Mouse (Mus musculus) thymus, postnatal 4 days (tissue): ENCODE data around the gene Cox6b2.

ENCODE experiments used
- DNase-seq: peaks from one replicate; pipeline ENCODE4 v3.0.0; 2021

The Cox6b2 gene

GRCm38 (mm10) chr7:4752821-4753570, at the start of gene Cox6b2:
Gene Cox6b2, minus strand, starts transcription at chr7:4753094.
- peak; percentile 93 for DNase-seq

- DNase-seq = no peak
Observed at GRCm38 (mm10) chr7:4802247-4802646, 49.4 kb upstream of the Cox6b2 start.

GRCm38 (mm10) chr7:4795767-4796433, 43.0 kb upstream of the Cox6b2 start:
- no peak for DNase-seq

GRCm38 (mm10) chr7:4794631-4795168, 41.8 kb upstream of the Cox6b2 start:
- DNase-seq = no peak

- no peak for DNase-seq
Observed at GRCm38 (mm10) chr7:4793674-4794073, 40.8 kb upstream of the Cox6b2 start.

GRCm38 (mm10) chr7:4793248-4793647, 40.4 kb upstream of the Cox6b2 start:
- DNase-seq = peak; percentile 46

- peak; percentile 92 for DNase-seq
Observed at GRCm38 (mm10) chr7:4792278-4793212, 39.7 kb upstream of the Cox6b2 start, which contains the start of gene Rpl28. Gene Rpl28, plus strand, starts transcription at chr7:4792874.

GRCm38 (mm10) chr7:4789436-4789935, 36.6 kb upstream of the Cox6b2 start, which contains the start of gene Tmem238:
Gene Tmem238, minus strand, starts transcription at chr7:4789656.
- peak; percentile 59 for DNase-seq

- DNase-seq = peak; percentile 69
Observed at GRCm38 (mm10) chr7:4788499-4789435, 35.9 kb upstream of the Cox6b2 start.

- no peak for DNase-seq
Observed at GRCm38 (mm10) chr7:4783667-4784268, 30.9 kb upstream of the Cox6b2 start.

- no peak for DNase-seq
Observed at GRCm38 (mm10) chr7:4782759-4783158, 29.9 kb upstream of the Cox6b2 start, which contains the start of the genes Il11 and Tmem190. Gene Il11, minus strand, starts transcription at chr7:4782859. Gene Tmem190, plus strand, starts transcription at chr7:4782937.

- DNase-seq = no peak
Observed at GRCm38 (mm10) chr7:4782130-4782529, 29.2 kb upstream of the Cox6b2 start.

- no peak for DNase-seq
Observed at GRCm38 (mm10) chr7:4779921-4780320, 27.0 kb upstream of the Cox6b2 start.

- no peak for DNase-seq
Observed at GRCm38 (mm10) chr7:4777851-4778637, 25.1 kb upstream of the Cox6b2 start.

- peak; percentile 71 for DNase-seq
Observed at GRCm38 (mm10) chr7:4776861-4777830, 24.3 kb upstream of the Cox6b2 start.

GRCm38 (mm10) chr7:4776131-4776530, 23.2 kb upstream of the Cox6b2 start:
- DNase-seq = no peak

GRCm38 (mm10) chr7:4771202-4771601, 18.3 kb upstream of the Cox6b2 start, which contains the start of gene Fam71e2:
Gene Fam71e2, minus strand, starts transcription at chr7:4771302.
- no peak for DNase-seq

- DNase-seq = no peak
Observed at GRCm38 (mm10) chr7:4764946-4765710, 12.2 kb upstream of the Cox6b2 start.
